Mouse (Mus musculus): ENCODE data around the gene Rhod. TPM values are rescaled to one million over a fixed set of nuclear protein-coding genes. Genes with fewer than 3 reads are reported as not detected.

The Rhod gene
- total RNA-seq (2012; rRNA removed): 10.9 and 15.5 TPM in 2 replicates

DNA sequence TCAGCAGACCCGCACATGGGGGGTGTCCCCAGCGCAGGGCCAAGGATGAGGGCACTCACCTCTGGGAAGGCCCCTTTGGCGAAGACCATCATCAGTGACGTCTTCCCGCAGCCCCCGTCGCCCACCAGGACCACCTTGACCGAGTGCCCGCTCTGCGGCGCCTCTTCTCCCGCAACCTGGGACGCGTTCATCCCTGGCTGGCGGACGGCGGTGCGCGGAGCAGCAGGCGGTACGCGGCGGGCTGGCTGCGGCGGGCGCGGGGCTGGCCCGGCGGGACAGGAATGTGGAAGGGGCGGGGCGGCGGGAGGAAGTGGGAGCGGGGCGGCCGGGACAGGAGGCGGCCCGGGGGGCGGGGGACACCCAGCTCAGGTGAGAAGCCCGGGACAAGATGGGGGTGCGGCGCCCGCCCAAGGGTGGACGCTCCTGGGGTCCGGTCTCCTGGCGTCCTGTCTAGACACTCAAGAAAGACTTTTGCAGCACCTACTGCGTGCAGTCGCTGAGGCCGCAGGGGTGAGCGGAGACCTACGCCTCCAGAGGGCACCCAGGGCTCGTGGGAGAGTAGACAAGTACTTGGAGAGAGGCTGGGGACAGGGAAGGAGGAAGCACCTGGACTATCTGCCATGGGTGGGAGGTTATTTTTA lies at the start of gene Rhod:
Gene Rhod (minus strand): TSS at position 272 of the 641 bp plus-strand sequence.
- H3K4me1 ChIP-seq (ENCODE audit: control insufficient read depth in 2 of 2, insufficient read depth in 2 of 2, low read length in 2 of 2, poor library complexity in 1 of 2): peaks cover 2 to 16% of the 10 kb centered on the region in 2 experiments; a peak in 2 of 4 replicates
- DNase-seq (ENCODE audit: low read depth, low spot score): no peak
- H3K9me3 ChIP-seq (ENCODE audit: control insufficient read depth, insufficient read depth, low read depth, low read length): no peaks in the 10 kb centered on the region
- TF ChIP-seq CHD2 (IDR thresholded peaks at IDR 0.05; ENCODE audit: low read depth, low read length): no peak
- TF ChIP-seq ZC3H11A (IDR thresholded peaks at IDR 0.05; ENCODE audit: borderline replicate concordance, low read depth, low read length): no peak
- TF ChIP-seq MAFK (IDR thresholded peaks at IDR 0.05; ENCODE audit: insufficient read depth, low read depth, low read length): no peak
- no peak for TF ChIP-seq HCFC1 (IDR thresholded peaks at IDR 0.05; ENCODE audit: borderline replicate concordance, insufficient read depth, low read length)
- no peak for TF ChIP-seq ZNF384 (IDR thresholded peaks at IDR 0.05; ENCODE audit: low read depth, low read length)
- peaks cover 3% of the 10 kb centered on the region; the same call in 1 of the 2 replicates for H3K36me3 ChIP-seq (ENCODE audit: control insufficient read depth, insufficient read depth, low read length, poor library complexity, severe bottlenecking)
- peak within 1 kb of the TSS; percentile 79 for H3K9ac ChIP-seq (ENCODE audit: insufficient read depth, low read depth, low read length, poor library complexity, severe bottlenecking)
- in situ Hi-C loops (cut with MboI; ENCODE audit: low sequenced_read_pairs in 2 of 2, unreplicated experiment in 2 of 2): no loop called here
- no peak within 1 kb of the TSS for H3K27ac ChIP-seq (ENCODE audit: insufficient read depth, low read depth, low read length, poor library complexity, severe bottlenecking)
- peak within 1 kb of the TSS; percentile 90 to 91 for H3K4me3 ChIP-seq (ENCODE audit: insufficient read depth in 1 of 2, low read depth in 1 of 2, low read length in 2 of 2, poor library complexity in 1 of 2, severe bottlenecking in 1 of 2)

DNA sequence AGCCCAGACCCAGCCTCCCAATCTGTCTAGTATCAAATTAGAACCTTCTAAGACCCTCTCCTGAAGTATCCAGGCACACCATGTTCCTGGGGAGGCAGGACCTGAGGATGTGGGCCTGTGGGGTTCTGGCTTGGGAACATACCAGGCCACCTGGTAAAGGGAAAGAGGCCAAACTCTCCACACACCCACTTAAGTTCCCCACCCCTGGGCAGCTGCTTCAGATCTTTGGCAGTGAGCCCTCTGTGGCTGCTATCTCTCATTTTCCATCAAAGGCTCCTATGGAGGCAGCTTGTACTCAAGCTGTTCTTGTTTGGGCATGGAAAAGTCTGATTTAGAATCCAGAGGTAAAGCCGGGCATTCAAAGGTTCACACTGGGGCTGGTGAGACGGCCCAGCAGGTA lies 48.6 kb upstream of the Rhod start:
- Histone ChIP-seq H3K27ac (ENCODE audit: insufficient read depth, low read depth, low read length, poor library complexity, severe bottlenecking) (no peak overlapping the region), H3K9me3 (ENCODE audit: control insufficient read depth, insufficient read depth, low read depth, low read length) (no peaks in the 10 kb centered on the region), H3K9ac (ENCODE audit: insufficient read depth, low read depth, low read length, poor library complexity, severe bottlenecking) (no peak overlapping the region), H3K36me3 (ENCODE audit: control insufficient read depth, insufficient read depth, low read length, poor library complexity, severe bottlenecking) (no peaks in the 10 kb centered on the region), H3K4me3 (ENCODE audit: insufficient read depth in 1 of 2, low read depth in 1 of 2, low read length in 2 of 2, poor library complexity in 1 of 2, severe bottlenecking in 1 of 2) (no peak overlapping the region), H3K4me1 (ENCODE audit: control insufficient read depth in 2 of 2, insufficient read depth in 2 of 2, low read length in 2 of 2, poor library complexity in 1 of 2) (no peaks in the 10 kb centered on the region)
- DNase-seq (ENCODE audit: low read depth, low spot score): no peak
- TF ChIP-seq MAFK (IDR thresholded peaks at IDR 0.05; ENCODE audit: insufficient read depth, low read depth, low read length): no peak
- in situ Hi-C loops (cut with MboI; ENCODE audit: low sequenced_read_pairs in 2 of 2, unreplicated experiment in 2 of 2): no loop called here

DNA sequence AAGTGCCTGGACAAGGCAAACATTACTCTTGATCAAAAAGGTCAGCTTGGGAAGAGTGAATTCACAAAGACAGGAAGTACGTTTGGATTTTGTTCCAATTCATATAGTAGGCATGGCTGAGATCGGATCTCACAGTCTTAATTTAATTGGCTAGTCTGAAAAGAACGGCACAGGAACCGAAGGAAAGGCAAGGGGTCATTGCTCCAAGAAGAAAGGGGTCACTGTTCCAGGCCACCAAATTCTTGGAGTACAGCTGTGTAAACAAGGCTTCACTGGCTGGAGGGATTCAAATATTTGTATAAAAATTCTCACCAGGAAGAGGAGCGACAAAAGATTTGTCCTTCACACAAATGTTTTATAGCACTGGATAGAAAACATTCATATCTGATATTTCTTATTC lies 45.8 kb upstream of the Rhod start:
- no peak overlapping the region for H3K4me3 ChIP-seq (ENCODE audit: insufficient read depth in 1 of 2, low read depth in 1 of 2, low read length in 2 of 2, poor library complexity in 1 of 2, severe bottlenecking in 1 of 2)
- H3K4me1 ChIP-seq (ENCODE audit: control insufficient read depth in 2 of 2, insufficient read depth in 2 of 2, low read length in 2 of 2, poor library complexity in 1 of 2): no peaks in the 10 kb centered on the region
- H3K27ac ChIP-seq (ENCODE audit: insufficient read depth, low read depth, low read length, poor library complexity, severe bottlenecking): no peak overlapping the region
- DNase-seq (ENCODE audit: low read depth, low spot score): no peak
- in situ Hi-C loops (cut with MboI; ENCODE audit: low sequenced_read_pairs in 2 of 2, unreplicated experiment in 2 of 2): no loop called here
- no peaks in the 10 kb centered on the region for H3K36me3 ChIP-seq (ENCODE audit: control insufficient read depth, insufficient read depth, low read length, poor library complexity, severe bottlenecking)
- TF ChIP-seq MAFK (IDR thresholded peaks at IDR 0.05; ENCODE audit: insufficient read depth, low read depth, low read length) (no peak), ZC3H11A (IDR thresholded peaks at IDR 0.05; ENCODE audit: borderline replicate concordance, low read depth, low read length) (no peak), HCFC1 (IDR thresholded peaks at IDR 0.05; ENCODE audit: borderline replicate concordance, insufficient read depth, low read length) (no peak), ZNF384 (IDR thresholded peaks at IDR 0.05; ENCODE audit: low read depth, low read length) (no peak), CHD2 (IDR thresholded peaks at IDR 0.05; ENCODE audit: low read depth, low read length) (no peak)
- H3K9me3 ChIP-seq (ENCODE audit: control insufficient read depth, insufficient read depth, low read depth, low read length): no peaks in the 10 kb centered on the region
- no peak overlapping the region for H3K9ac ChIP-seq (ENCODE audit: insufficient read depth, low read depth, low read length, poor library complexity, severe bottlenecking)

DNA sequence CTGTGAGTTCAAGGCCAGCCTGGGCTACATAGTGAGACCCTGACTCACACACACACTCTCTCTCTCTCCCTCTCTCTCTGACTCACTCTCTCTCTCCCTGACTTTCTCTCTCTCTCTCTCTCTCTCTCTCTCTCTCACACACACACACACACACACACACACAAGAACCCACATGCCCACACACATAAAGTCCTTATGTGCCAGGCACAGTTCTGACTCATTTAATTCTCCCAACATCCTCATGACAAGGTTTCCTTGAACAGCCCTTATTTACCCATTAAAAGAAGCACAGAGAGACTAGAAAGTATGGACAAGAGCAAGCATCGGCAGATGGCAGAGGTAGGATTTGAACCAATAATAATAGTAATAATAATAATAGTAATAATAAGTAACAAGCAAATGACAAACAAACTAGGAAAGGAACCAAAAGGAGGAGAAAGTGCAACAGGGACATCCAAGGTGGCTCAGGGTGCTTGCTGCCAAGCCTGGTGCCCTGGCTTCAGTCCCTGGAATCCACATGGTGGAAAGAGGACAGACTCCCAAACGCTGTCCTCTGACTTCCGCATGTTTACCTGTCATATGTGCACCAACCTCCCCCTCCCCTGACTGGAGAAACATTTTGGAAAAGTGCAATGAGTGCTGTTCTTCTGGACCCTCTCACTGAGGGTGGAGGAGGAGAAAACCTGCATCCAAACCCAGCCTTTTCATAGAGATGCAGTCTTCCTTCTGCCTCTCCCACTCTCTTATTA lies 43.1 kb upstream of the Rhod start:
- Histone ChIP-seq H3K36me3 (ENCODE audit: control insufficient read depth, insufficient read depth, low read length, poor library complexity, severe bottlenecking) (no peaks in the 10 kb centered on the region), H3K27ac (ENCODE audit: insufficient read depth, low read depth, low read length, poor library complexity, severe bottlenecking) (no peak overlapping the region), H3K4me3 (ENCODE audit: insufficient read depth in 1 of 2, low read depth in 1 of 2, low read length in 2 of 2, poor library complexity in 1 of 2, severe bottlenecking in 1 of 2) (no peak overlapping the region), H3K4me1 (ENCODE audit: control insufficient read depth in 2 of 2, insufficient read depth in 2 of 2, low read length in 2 of 2, poor library complexity in 1 of 2) (no peaks in the 10 kb centered on the region), H3K9me3 (ENCODE audit: control insufficient read depth, insufficient read depth, low read depth, low read length) (no peaks in the 10 kb centered on the region), H3K9ac (ENCODE audit: insufficient read depth, low read depth, low read length, poor library complexity, severe bottlenecking) (no peak overlapping the region)
- DNase-seq (ENCODE audit: low read depth, low spot score): no peak
- in situ Hi-C loops (cut with MboI; ENCODE audit: low sequenced_read_pairs in 2 of 2, unreplicated experiment in 2 of 2): no loop called here
- TF ChIP-seq CHD2 (IDR thresholded peaks at IDR 0.05; ENCODE audit: low read depth, low read length): no peak
- no peak for TF ChIP-seq MAFK (IDR thresholded peaks at IDR 0.05; ENCODE audit: insufficient read depth, low read depth, low read length)
- no peak for TF ChIP-seq HCFC1 (IDR thresholded peaks at IDR 0.05; ENCODE audit: borderline replicate concordance, insufficient read depth, low read length)
- no peak for TF ChIP-seq ZNF384 (IDR thresholded peaks at IDR 0.05; ENCODE audit: low read depth, low read length)
- no peak for TF ChIP-seq ZC3H11A (IDR thresholded peaks at IDR 0.05; ENCODE audit: borderline replicate concordance, low read depth, low read length)

All from ES-E14 (cell line).